Mouse (Mus musculus) right cerebral cortex, adult 18-20 months (tissue): ENCODE measurements around the gene Tm4sf5.

ENCODE experiments used
- DNase-seq: peaks from one replicate; pipeline ENCODE4 v3.0.0; 2022; ENCODE audit warnings: mixed read lengths

The Tm4sf5 gene

GRCm38 (mm10) chr11:70553940-70554339 lies 48.9 kb downstream of the Tm4sf5 start:
- no peak for DNase-seq

- DNase-seq = no peak
These were observed 52.5 kb downstream of the Tm4sf5 start for GRCm38 (mm10) chr11:70557545-70557944.
